Mouse (Mus musculus) MEL (cell line): ENCODE measurements around the gene Foxd1. TPM values are rescaled to one million over a fixed set of nuclear protein-coding genes. Genes with fewer than 3 reads are reported as not detected.

ENCODE experiments used
- DNase-seq: peaks from one replicate; pipeline ENCODE4 v3.0.0; 2011; ENCODE audit warnings: low read depth, low spot score
- H3K27ac ChIP-seq: 2 replicates; pipeline ENCODE4 v1.5.1; 2012; ENCODE audit warnings: low read depth, mild to moderate bottlenecking, control low read depth, low read length, moderate library complexity; ENCODE audit not compliant: control insufficient read depth
- H3K27me3 ChIP-seq, 2 experiments: fragments of 150-350 bp in 1 of 2; sonication (generic) in 1 of 2; 2 replicates each; pipeline ENCODE4 v1.6.1; 2012; ENCODE audit warnings: low read length in 2 of 2, mild to moderate bottlenecking in 2 of 2, improper control_type of control experiment in 1 of 2, moderate library complexity in 1 of 2; ENCODE audit not compliant: insufficient read depth in 2 of 2, control insufficient read depth in 1 of 2
- H3K36me3 ChIP-seq, 2 experiments: 2 replicates each; pipeline ENCODE4 v1.6.1; 2012 to 2014; ENCODE audit warnings: low read length in 2 of 2, improper control_type of control experiment in 1 of 2, inconsistent platforms in 1 of 2, mild to moderate bottlenecking in 1 of 2; ENCODE audit not compliant: insufficient read depth in 2 of 2, control insufficient read depth in 1 of 2
- H3K4me1 ChIP-seq, 2 experiments: fragments of 150-350 bp in 1 of 2; sonication (generic) in 1 of 2; 2 replicates each; pipeline ENCODE4 v1.6.1; 2012; ENCODE audit warnings: low read length in 2 of 2, improper control_type of control experiment in 1 of 2, mild to moderate bottlenecking in 1 of 2; ENCODE audit not compliant: insufficient read depth in 2 of 2, control insufficient read depth in 1 of 2
- H3K4me3 ChIP-seq, 2 experiments: fragments of 150-350 bp in 1 of 2; sonication (generic) in 1 of 2; 2 replicates each; pipeline ENCODE4 v1.5.1; 2012; ENCODE audit warnings: low read depth in 2 of 2, low read length in 2 of 2, mild to moderate bottlenecking in 2 of 2, moderate library complexity in 2 of 2, control low read depth in 1 of 2, improper control_type of control experiment in 1 of 2; ENCODE audit not compliant: control insufficient read depth in 1 of 2, insufficient read depth in 1 of 2
- H3K79me2 ChIP-seq: 2 replicates; pipeline ENCODE4 v1.6.1; 2012; ENCODE audit warnings: mild to moderate bottlenecking, low read length, moderate library complexity; ENCODE audit not compliant: control insufficient read depth, poor library complexity, insufficient read depth
- H3K9ac ChIP-seq: 2 replicates; pipeline ENCODE4 v1.6.1; 2012; ENCODE audit warnings: low read depth, mild to moderate bottlenecking, control low read depth, low read length, moderate library complexity; ENCODE audit not compliant: control insufficient read depth, poor library complexity, severe bottlenecking
- H3K9me3 ChIP-seq: fragments of 150-350 bp; sonication (generic); replicated peaks from 2 replicates; pipeline ENCODE4 v1.6.1; 2012; ENCODE audit warnings: mild to moderate bottlenecking, low read length, improper control_type of control experiment, moderate library complexity; ENCODE audit not compliant: insufficient read depth
- BHLHE40 ChIP-seq: IDR thresholded peaks from 2 replicates; pipeline ENCODE4 v1.6.1; 2012; ENCODE audit warnings: low read depth, mild to moderate bottlenecking, inconsistent platforms, low read length, improper control_type of control experiment, borderline replicate concordance
- CHD1 ChIP-seq: IDR thresholded peaks from 2 replicates; pipeline ENCODE4 v1.6.1; 2012; ENCODE audit warnings: low read depth, mild to moderate bottlenecking, inconsistent platforms, low read length, improper control_type of control experiment
- ETS1 ChIP-seq: IDR thresholded peaks from 2 replicates; pipeline ENCODE4 v1.6.1; 2012; ENCODE audit warnings: low read depth, mild to moderate bottlenecking, inconsistent platforms, low read length, improper control_type of control experiment, moderate library complexity
- GATA1 ChIP-seq: IDR thresholded peaks from 2 replicates; pipeline ENCODE4 v1.6.1; 2011; ENCODE audit warnings: low read depth, low read length, improper control_type of control experiment
- HCFC1 ChIP-seq: IDR thresholded peaks from 2 replicates; pipeline ENCODE4 v1.6.1; 2012; ENCODE audit warnings: low read depth, mild to moderate bottlenecking, inconsistent platforms, low read length, improper control_type of control experiment, moderate library complexity
- MEF2A ChIP-seq: IDR thresholded peaks from 2 replicates; pipeline ENCODE4 v1.6.1; 2014; ENCODE audit warnings: low read depth, mild to moderate bottlenecking, inconsistent platforms, low read length, improper control_type of control experiment; ENCODE audit not compliant: poor library complexity, insufficient replicate concordance, severe bottlenecking; ENCODE audit errors: extremely low read depth
- MYC ChIP-seq: IDR thresholded peaks from 2 replicates; pipeline ENCODE4 v1.6.1; 2011; ENCODE audit warnings: low read depth, mild to moderate bottlenecking, low read length, improper control_type of control experiment, moderate library complexity
- NELFE ChIP-seq: IDR thresholded peaks from 2 replicates; pipeline ENCODE4 v1.6.1; 2011; ENCODE audit warnings: low read depth, low read length, improper control_type of control experiment
- NRF1 ChIP-seq: IDR thresholded peaks from 2 replicates; pipeline ENCODE4 v1.6.1; 2014; ENCODE audit warnings: low read depth, mild to moderate bottlenecking, inconsistent platforms, low read length, improper control_type of control experiment, moderate library complexity; ENCODE audit not compliant: poor library complexity, insufficient read depth, severe bottlenecking
- POLR2A ChIP-seq, 2 experiments: IDR thresholded peaks; 2 replicates each; pipeline ENCODE4 v1.6.1; 2011 to 2012; ENCODE audit warnings: low read length in 2 of 2, mild to moderate bottlenecking in 2 of 2, control low read depth in 1 of 2, improper control_type of control experiment in 1 of 2, low read depth in 1 of 2, moderate library complexity in 1 of 2; ENCODE audit not compliant: control insufficient read depth in 1 of 2, insufficient read depth in 1 of 2, poor library complexity in 1 of 2
- POLR2AphosphoS5 ChIP-seq: IDR thresholded peaks from 2 replicates; pipeline ENCODE4 v1.6.1; 2012; ENCODE audit warnings: low read depth, borderline replicate concordance, mild to moderate bottlenecking, inconsistent platforms, low read length, moderate library complexity, mixed read lengths
- RAD21 ChIP-seq: IDR thresholded peaks from 2 replicates; pipeline ENCODE4 v1.6.1; 2011; ENCODE audit warnings: mild to moderate bottlenecking, low read depth, low read length, improper control_type of control experiment
- RCOR1 ChIP-seq: IDR thresholded peaks from 2 replicates; pipeline ENCODE4 v1.6.1; 2012; ENCODE audit warnings: low read depth, mild to moderate bottlenecking, inconsistent platforms, low read length, improper control_type of control experiment
- SIN3A ChIP-seq: IDR thresholded peaks from 2 replicates; pipeline ENCODE4 v1.6.1; 2012; ENCODE audit warnings: low read length, improper control_type of control experiment, inconsistent platforms
- TAL1 ChIP-seq: IDR thresholded peaks from 2 replicates; pipeline ENCODE4 v1.6.1; 2012; ENCODE audit warnings: mild to moderate bottlenecking, inconsistent platforms, low read length, moderate library complexity, mixed read lengths
- TBP ChIP-seq: IDR thresholded peaks from 2 replicates; pipeline ENCODE4 v1.8.0; 2011; ENCODE audit warnings: low read depth, low read length, improper control_type of control experiment
- USF1 ChIP-seq: IDR thresholded peaks from 2 replicates; pipeline ENCODE4 v1.6.1; 2014; ENCODE audit warnings: low read depth, mild to moderate bottlenecking, inconsistent platforms, low read length, improper control_type of control experiment, moderate library complexity
- ZC3H11A ChIP-seq: IDR thresholded peaks from 2 replicates; pipeline ENCODE4 v1.6.1; 2012; ENCODE audit warnings: low read depth, mild to moderate bottlenecking, inconsistent platforms, low read length, improper control_type of control experiment
- polyA plus RNA-seq, 2 experiments: library from polyadenylated mRNA; stranded (reverse) in 1 of 2; unstranded in 1 of 2; fragments of >175 nt in 1 of 2; fragments of >200 nt in 1 of 2; gene quantifications; 2 replicates each; pipeline versions ENCODE4 v1.2.1 to v1.2.4; 2012; ENCODE audit warnings: low replicate concordance in 2 of 2, low read depth in 1 of 2; ENCODE audit not compliant: insufficient read length in 2 of 2, insufficient read depth in 1 of 2, missing spikeins in 1 of 2
- total RNA-seq: library from RNA; depleted of rRNA; stranded (reverse); fragments of 300-350 nt; gene quantifications from 2 replicates; pipeline ENCODE4 v1.2.3, GENCODE M21; 2012

Gene Foxd1
- total and polyA plus RNA-seq, 3 experiments = not detected

- no peaks in the 10 kb centered on the region for H3K9me3 ChIP-seq
- no peak for DNase-seq
- no peak overlapping the region for H3K4me3 ChIP-seq
- no peak overlapping the region for H3K27ac ChIP-seq
- no peak for TF ChIP-seq NRF1
- TF ChIP-seq ZC3H11A = no peak
- TF ChIP-seq BHLHE40 = no peak
- TF ChIP-seq ETS1 = no peak
- TF ChIP-seq POLR2A (IDR thresholded peaks at IDR 0.05; ENCODE audit: control insufficient read depth in 1 of 2, insufficient read depth in 1 of 2, low read depth in 1 of 2, low read length in 2 of 2, poor library complexity in 1 of 2) = no peak
- no peak for TF ChIP-seq RCOR1
- no peak for TF ChIP-seq TBP
- no peak for TF ChIP-seq CHD1
- no peak for TF ChIP-seq GATA1
- no peak for TF ChIP-seq USF1
- TF ChIP-seq NELFE = no peak
- TF ChIP-seq POLR2AphosphoS5 = no peak
- no peaks in the 10 kb centered on the region for H3K79me2 ChIP-seq
- no peaks in the 10 kb centered on the region for H3K36me3 ChIP-seq
- no peak overlapping the region for H3K9ac ChIP-seq
- no peaks in the 10 kb centered on the region for H3K27me3 ChIP-seq
- no peaks in the 10 kb centered on the region for H3K4me1 ChIP-seq
Observed at GRCm38 (mm10) chr13:98363046-98363445, 9.0 kb downstream of the Foxd1 start.

- H3K27ac ChIP-seq = no peak overlapping the region
- H3K9me3 ChIP-seq = no peaks in the 10 kb centered on the region
- H3K27me3 ChIP-seq = no peaks in the 10 kb centered on the region; a peak in 1 of 4 replicates
- H3K9ac ChIP-seq = no peak overlapping the region
- H3K79me2 ChIP-seq = no peaks in the 10 kb centered on the region
- no peak for DNase-seq
- no peaks in the 10 kb centered on the region for H3K36me3 ChIP-seq
- H3K4me3 ChIP-seq = no peak overlapping the region
- H3K4me1 ChIP-seq = no peaks in the 10 kb centered on the region
- TF ChIP-seq HCFC1 (no peak), SIN3A (no peak), RCOR1 (no peak), NELFE (no peak), TAL1 (no peak), RAD21 (no peak), MEF2A (no peak), MYC (no peak)
Observed at GRCm38 (mm10) chr13:98365081-98365480, 11.0 kb downstream of the Foxd1 start.
